Mouse (Mus musculus): ENCODE measurements around the gene Klk1b16. TPM values are rescaled to one million over a fixed set of nuclear protein-coding genes. Genes with fewer than 3 reads are reported as not detected.

The Klk1b16 gene
- not detected for polyA plus RNA-seq (2014; fragmentation: Illumina TruSeq; extraction: RNeasy Lipid Tissue Mini Kit (QIAGEN cat#74804); ENCODE audit: insufficient read depth, low read depth, low replicate concordance)

GRCm38 (mm10) chr7:44136467-44136866 is at the start of gene Klk1b16:
Gene Klk1b16, plus strand, starts transcription at chr7:44136767.

GRCm38 (mm10) chr7:44102028-44102427 is 34.5 kb upstream of the Klk1b16 start, which contains the start of gene Klk1b21:
Gene Klk1b21, plus strand, starts transcription at chr7:44102328.

DNA sequence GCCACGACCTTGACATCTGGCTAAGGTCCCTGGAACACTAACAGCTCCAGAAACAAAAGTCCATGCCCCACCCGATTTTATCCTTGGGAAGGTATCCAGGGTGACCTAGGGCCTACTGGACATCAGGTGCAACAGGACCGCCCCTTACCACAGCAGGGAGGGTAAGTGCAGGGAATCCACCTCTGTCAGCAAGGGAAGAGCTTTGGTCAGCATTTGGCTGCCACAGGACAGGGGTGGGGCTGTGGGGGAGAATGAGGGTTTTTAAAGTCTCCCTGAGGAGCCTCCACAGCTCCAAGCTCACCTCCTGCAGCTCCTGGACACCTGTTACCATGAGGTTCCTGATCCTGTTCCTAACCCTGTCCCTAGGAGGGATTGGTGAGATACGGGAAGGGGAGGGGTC is 24.2 kb upstream of the Klk1b16 start, which contains the start of gene Klk1b22:
TSS of gene Klk1b22 (plus strand) at position 301 of the 400 bp plus-strand sequence.

DNA sequence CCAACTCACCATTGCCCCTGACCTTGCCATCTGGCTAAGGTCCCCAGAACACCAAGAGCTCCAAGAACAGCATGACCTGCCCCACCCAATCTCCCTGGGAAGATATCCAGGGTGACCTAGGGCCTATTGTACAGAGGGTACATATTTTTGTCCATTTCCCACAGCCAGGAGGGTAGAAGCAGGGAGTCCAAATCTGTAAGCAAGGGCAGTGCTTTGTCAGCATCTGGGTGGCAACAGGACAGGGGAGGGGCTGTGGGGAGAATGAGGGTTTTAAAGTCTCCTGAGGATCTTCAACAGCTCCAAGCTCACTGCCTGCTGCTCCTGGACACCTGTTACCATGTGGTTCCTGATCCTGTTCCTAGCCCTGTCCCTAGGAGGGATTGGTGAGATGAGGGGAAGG is 51.4 kb downstream of the Klk1b16 start, which contains the start of gene Klk1b24:
TSS of gene Klk1b24 (plus strand) at position 301 of the 400 bp plus-strand sequence.

Other genes starting within 250 kb of the Klk1b16 start
- gene Klk15, start 203.0 kb upstream of the Klk1b16 start, polyA plus RNA-seq (2014; fragmentation: Illumina TruSeq; extraction: RNeasy Lipid Tissue Mini Kit (QIAGEN cat#74804); ENCODE audit: insufficient read depth, low read depth, low replicate concordance), result not detected
- not detected for gene Klk1b8, start 186.1 kb upstream of the Klk1b16 start, polyA plus RNA-seq (2014; fragmentation: Illumina TruSeq; extraction: RNeasy Lipid Tissue Mini Kit (QIAGEN cat#74804); ENCODE audit: insufficient read depth, low read depth, low replicate concordance)
- not detected for gene Klk1b1, start 170.0 kb upstream of the Klk1b16 start, polyA plus RNA-seq (2014; fragmentation: Illumina TruSeq; extraction: RNeasy Lipid Tissue Mini Kit (QIAGEN cat#74804); ENCODE audit: insufficient read depth, low read depth, low replicate concordance)
- gene Klk1b9, start 160.7 kb upstream of the Klk1b16 start, polyA plus RNA-seq (2014; fragmentation: Illumina TruSeq; extraction: RNeasy Lipid Tissue Mini Kit (QIAGEN cat#74804); ENCODE audit: insufficient read depth, low read depth, low replicate concordance), result not detected
- gene Klk1b11, start 140.9 kb upstream of the Klk1b16 start, polyA plus RNA-seq (2014; fragmentation: Illumina TruSeq; extraction: RNeasy Lipid Tissue Mini Kit (QIAGEN cat#74804); ENCODE audit: insufficient read depth, low read depth, low replicate concordance), result not detected
- gene Klk1b26, start 124.6 kb upstream of the Klk1b16 start, polyA plus RNA-seq (2014; fragmentation: Illumina TruSeq; extraction: RNeasy Lipid Tissue Mini Kit (QIAGEN cat#74804); ENCODE audit: insufficient read depth, low read depth, low replicate concordance), result not detected
- gene Klk1b27, start 84.5 kb upstream of the Klk1b16 start, polyA plus RNA-seq (2014; fragmentation: Illumina TruSeq; extraction: RNeasy Lipid Tissue Mini Kit (QIAGEN cat#74804); ENCODE audit: insufficient read depth, low read depth, low replicate concordance), result not detected
- gene Klk1b21, start 34.4 kb upstream of the Klk1b16 start, polyA plus RNA-seq (2014; fragmentation: Illumina TruSeq; extraction: RNeasy Lipid Tissue Mini Kit (QIAGEN cat#74804); ENCODE audit: insufficient read depth, low read depth, low replicate concordance), result not detected
- not detected for gene Klk1b22, start 24.1 kb upstream of the Klk1b16 start, polyA plus RNA-seq (2014; fragmentation: Illumina TruSeq; extraction: RNeasy Lipid Tissue Mini Kit (QIAGEN cat#74804); ENCODE audit: insufficient read depth, low read depth, low replicate concordance)
- not detected for gene Klk1b24, start 51.5 kb downstream of the Klk1b16 start, polyA plus RNA-seq (2014; fragmentation: Illumina TruSeq; extraction: RNeasy Lipid Tissue Mini Kit (QIAGEN cat#74804); ENCODE audit: insufficient read depth, low read depth, low replicate concordance)
- gene Klk1b3, start 61.4 kb downstream of the Klk1b16 start, polyA plus RNA-seq (2014; fragmentation: Illumina TruSeq; extraction: RNeasy Lipid Tissue Mini Kit (QIAGEN cat#74804); ENCODE audit: insufficient read depth, low read depth, low replicate concordance), result not detected
- not detected for gene Klk1b4, start 70.7 kb downstream of the Klk1b16 start, polyA plus RNA-seq (2014; fragmentation: Illumina TruSeq; extraction: RNeasy Lipid Tissue Mini Kit (QIAGEN cat#74804); ENCODE audit: insufficient read depth, low read depth, low replicate concordance)
- not detected for gene Klk1b5, start 79.2 kb downstream of the Klk1b16 start, polyA plus RNA-seq (2014; fragmentation: Illumina TruSeq; extraction: RNeasy Lipid Tissue Mini Kit (QIAGEN cat#74804); ENCODE audit: insufficient read depth, low read depth, low replicate concordance)
- gene Klk1, start 88.6 kb downstream of the Klk1b16 start, polyA plus RNA-seq (2014; fragmentation: Illumina TruSeq; extraction: RNeasy Lipid Tissue Mini Kit (QIAGEN cat#74804); ENCODE audit: insufficient read depth, low read depth, low replicate concordance), result 1.4 TPM
- gene Gm36864, start 99.4 kb downstream of the Klk1b16 start, polyA plus RNA-seq (2014; fragmentation: Illumina TruSeq; extraction: RNeasy Lipid Tissue Mini Kit (QIAGEN cat#74804); ENCODE audit: insufficient read depth, low read depth, low replicate concordance), result not detected
- 0.31 TPM for gene 1700028J19Rik, start 109.9 kb downstream of the Klk1b16 start, polyA plus RNA-seq (2014; fragmentation: Illumina TruSeq; extraction: RNeasy Lipid Tissue Mini Kit (QIAGEN cat#74804); ENCODE audit: insufficient read depth, low read depth, low replicate concordance)
- 13.5 TPM for gene 2410002F23Rik, start 110.0 kb downstream of the Klk1b16 start, polyA plus RNA-seq (2014; fragmentation: Illumina TruSeq; extraction: RNeasy Lipid Tissue Mini Kit (QIAGEN cat#74804); ENCODE audit: insufficient read depth, low read depth, low replicate concordance)
- not detected for gene Acp4, start 120.6 kb downstream of the Klk1b16 start, polyA plus RNA-seq (2014; fragmentation: Illumina TruSeq; extraction: RNeasy Lipid Tissue Mini Kit (QIAGEN cat#74804); ENCODE audit: insufficient read depth, low read depth, low replicate concordance)
- gene Gm15517, start 124.7 kb downstream of the Klk1b16 start, polyA plus RNA-seq (2014; fragmentation: Illumina TruSeq; extraction: RNeasy Lipid Tissue Mini Kit (QIAGEN cat#74804); ENCODE audit: insufficient read depth, low read depth, low replicate concordance), result not detected
- gene Clec11a, start 170.1 kb downstream of the Klk1b16 start, polyA plus RNA-seq (2014; fragmentation: Illumina TruSeq; extraction: RNeasy Lipid Tissue Mini Kit (QIAGEN cat#74804); ENCODE audit: insufficient read depth, low read depth, low replicate concordance), result 3.6 TPM
- 0.14 TPM for gene Shank1, start 173.5 kb downstream of the Klk1b16 start, polyA plus RNA-seq (2014; fragmentation: Illumina TruSeq; extraction: RNeasy Lipid Tissue Mini Kit (QIAGEN cat#74804); ENCODE audit: insufficient read depth, low read depth, low replicate concordance)
- 1.0 TPM for gene Syt3, start 247.3 kb downstream of the Klk1b16 start, polyA plus RNA-seq (2014; fragmentation: Illumina TruSeq; extraction: RNeasy Lipid Tissue Mini Kit (QIAGEN cat#74804); ENCODE audit: insufficient read depth, low read depth, low replicate concordance)
- 0.41 TPM for gene 1700008O03Rik, start 249.1 kb downstream of the Klk1b16 start, polyA plus RNA-seq (2014; fragmentation: Illumina TruSeq; extraction: RNeasy Lipid Tissue Mini Kit (QIAGEN cat#74804); ENCODE audit: insufficient read depth, low read depth, low replicate concordance)

All from lung, adult 10 weeks (tissue).